Mouse (Mus musculus) ES-Bruce4 (cell line): Measurements from ENCODE around the gene Dlx1. TPM values are rescaled to one million over a fixed set of nuclear protein-coding genes. Genes with fewer than 3 reads are reported as not detected.

Source experiments
- H3K27ac ChIP-seq: 2 replicates; pipeline ENCODE4 v1.5.1; 2012; ENCODE audit warnings: low read length, inconsistent platforms; ENCODE audit not compliant: insufficient read depth
- H3K27me3 ChIP-seq: 2 replicates; pipeline ENCODE4 v1.6.1; 2012; ENCODE audit warnings: mild to moderate bottlenecking, low read length, inconsistent platforms; ENCODE audit not compliant: control insufficient read depth, poor library complexity, insufficient read depth, severe bottlenecking
- H3K36me3 ChIP-seq: 2 replicates; pipeline ENCODE4 v1.6.1; 2012; ENCODE audit warnings: inconsistent platforms, mild to moderate bottlenecking, low read length, moderate library complexity; ENCODE audit not compliant: control insufficient read depth, poor library complexity, insufficient read depth, severe bottlenecking
- H3K4me1 ChIP-seq: one replicate; pipeline ENCODE4 v1.8.1; 2011; ENCODE audit warnings: low read length; ENCODE audit not compliant: control insufficient read depth, insufficient read depth
- H3K4me3 ChIP-seq: 2 replicates; pipeline ENCODE4 v1.5.1; 2011; ENCODE audit warnings: low read depth, mild to moderate bottlenecking, low read length
- H3K9ac ChIP-seq: 2 replicates; pipeline ENCODE4 v1.6.1; 2012; ENCODE audit warnings: low read depth, mild to moderate bottlenecking, inconsistent platforms; ENCODE audit not compliant: poor library complexity, severe bottlenecking
- H3K9me3 ChIP-seq: replicated peaks from 2 replicates; pipeline ENCODE4 v1.6.1; 2012; ENCODE audit warnings: mild to moderate bottlenecking, low read length, inconsistent platforms; ENCODE audit not compliant: control insufficient read depth, poor library complexity, insufficient read depth, severe bottlenecking
- CTCF ChIP-seq: IDR thresholded peaks from one replicate; pipeline ENCODE4 v1.8.1; 2011; ENCODE audit warnings: low read depth, low read length
- EP300 ChIP-seq: IDR thresholded peaks from 2 replicates; pipeline ENCODE4 v1.6.1; 2011; ENCODE audit warnings: low read depth, low read length; ENCODE audit not compliant: insufficient read depth
- POLR2A ChIP-seq: IDR thresholded peaks from one replicate; pipeline ENCODE4 v1.8.1; 2011; ENCODE audit warnings: low read length; ENCODE audit not compliant: insufficient read depth
- polyA plus RNA-seq: library from polyadenylated mRNA; stranded (reverse); fragments of >200 nt; gene quantifications from 2 replicates; pipeline ENCODE4 v1.2.4, GENCODE M21; 2011; ENCODE audit warnings: low read depth; ENCODE audit not compliant: missing spikeins, insufficient read depth, insufficient read length

Gene Dlx1
- polyA plus RNA-seq, 1 experiment: not detected

- no peak overlapping the region for H3K9ac ChIP-seq
- no peaks in the 10 kb centered on the region for H3K9me3 ChIP-seq
- H3K36me3 ChIP-seq: no peaks in the 10 kb centered on the region
- H3K4me3 ChIP-seq: no peak overlapping the region
- no peak for TF ChIP-seq CTCF
- TF ChIP-seq EP300: no peak
- no peak for TF ChIP-seq POLR2A
- H3K27me3 ChIP-seq: peaks cover 52% of the 10 kb centered on the region
- H3K27ac ChIP-seq: no peak overlapping the region
- peaks cover 2% of the 10 kb centered on the region for H3K4me1 ChIP-seq
Measured at GRCm38 (mm10) chr2:71543948-71544347, 16.0 kb downstream of the Dlx1 start.

GRCm38 (mm10) chr2:71544391-71545285 lies 16.7 kb downstream of the Dlx1 start:
- H3K27me3 ChIP-seq: peaks cover 51% of the 10 kb centered on the region
- H3K36me3 ChIP-seq: no peaks in the 10 kb centered on the region
- peaks cover 2% of the 10 kb centered on the region for H3K4me1 ChIP-seq
- 0 out of 2 replicates have a peak overlapping the region, but pooled peaks have one; percentile 15 for H3K4me3 ChIP-seq
- no peak overlapping the region for H3K27ac ChIP-seq
- TF ChIP-seq POLR2A (no peak), CTCF (no peak), EP300 (no peak)
- no peak overlapping the region for H3K9ac ChIP-seq
- H3K9me3 ChIP-seq: no peaks in the 10 kb centered on the region

DNA sequence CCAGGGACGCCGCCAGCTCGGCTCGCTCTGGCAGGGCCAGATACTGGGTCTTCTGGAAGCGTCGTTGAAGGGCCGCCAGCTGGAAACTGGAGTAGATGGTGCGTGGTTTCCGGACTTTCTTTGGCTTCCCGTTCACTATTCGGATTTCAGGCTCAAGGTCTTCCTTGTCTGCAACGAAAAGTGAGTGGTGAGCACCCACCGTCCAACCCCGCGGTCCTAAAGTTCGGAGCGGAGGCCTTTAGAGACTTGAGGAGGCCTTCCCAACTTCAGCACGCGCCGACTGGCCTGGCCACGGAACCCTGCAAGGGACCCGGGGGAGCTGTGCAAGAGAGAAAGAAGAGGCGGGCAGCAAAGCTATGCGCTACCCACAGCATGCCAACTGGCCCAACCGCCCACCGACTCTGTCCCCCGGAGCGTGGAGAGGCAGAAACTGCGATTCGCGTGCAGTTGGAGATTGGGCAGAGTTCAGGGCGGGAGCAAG lies 17.5 kb downstream of the Dlx1 start:
- Histone ChIP-seq H3K27me3 (peaks cover 43% of the 10 kb centered on the region), H3K4me1 (no peaks in the 10 kb centered on the region)

GRCm38 (mm10) chr2:71545882-71546639 lies 18.1 kb downstream of the Dlx1 start:
- no peak overlapping the region for H3K27ac ChIP-seq
- H3K27me3 ChIP-seq: peaks cover 36% of the 10 kb centered on the region

More for the DNA sequence above, 17.5 kb downstream of the Dlx1 start:
- peak overlapping the region; percentile 65 for H3K4me3 ChIP-seq
- no peaks in the 10 kb centered on the region for H3K36me3 ChIP-seq
- H3K9ac ChIP-seq: no peak overlapping the region
- H3K27ac ChIP-seq: no peak overlapping the region
- no peaks in the 10 kb centered on the region for H3K9me3 ChIP-seq
- no peak for TF ChIP-seq CTCF
- no peak for TF ChIP-seq POLR2A
- TF ChIP-seq EP300: no peak

DNA sequence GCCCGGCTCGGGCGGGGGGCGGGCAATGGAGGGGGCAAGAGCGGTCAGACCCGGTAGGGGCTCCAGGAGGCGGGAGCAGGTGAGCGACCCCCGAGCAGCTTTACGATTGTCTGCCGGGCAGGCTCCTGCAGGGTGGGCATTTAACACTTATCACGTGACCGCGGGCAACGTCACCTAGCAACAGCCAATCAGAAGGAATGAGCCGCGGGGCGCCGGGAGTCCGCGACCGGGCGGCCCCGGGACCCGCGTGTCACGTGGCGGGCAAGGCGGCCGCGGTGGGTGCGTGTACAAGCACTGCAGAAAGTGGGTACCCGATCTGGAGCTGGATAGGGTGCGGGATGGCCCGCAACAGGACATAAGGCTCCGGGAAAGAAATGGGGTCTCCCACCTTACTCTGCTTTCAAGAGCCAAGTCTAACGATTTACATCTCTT lies 18.7 kb downstream of the Dlx1 start, which contains the start of gene Dlx2:
TSS of gene Dlx2 (minus strand) at position 115 of the 432 bp plus-strand sequence.
- Histone ChIP-seq H3K4me1 (no peaks in the 10 kb centered on the region), H3K27me3 (peaks cover 31% of the 10 kb centered on the region), H3K27ac (no peak within 1 kb of the TSS)

More at GRCm38 (mm10) chr2:71545882-71546639, 18.1 kb downstream of the Dlx1 start:
- Histone ChIP-seq H3K4me3 (peak overlapping the region; percentile 65), H3K9ac (0 out of 2 replicates have a peak overlapping the region, but pooled peaks have one; percentile 42), H3K9me3 (no peaks in the 10 kb centered on the region), H3K4me1 (no peaks in the 10 kb centered on the region), H3K36me3 (no peaks in the 10 kb centered on the region)
- TF ChIP-seq CTCF: no peak
- no peak for TF ChIP-seq POLR2A
- TF ChIP-seq EP300: no peak

More for the DNA sequence above, 18.7 kb downstream of the Dlx1 start, which contains the start of gene Dlx2:
- Histone ChIP-seq H3K4me3 (peak within 1 kb of the TSS; percentile 65), H3K36me3 (no peaks in the 10 kb centered on the region), H3K9me3 (no peaks in the 10 kb centered on the region), H3K9ac (0 out of 2 replicates have a peak within 1 kb of the TSS, but pooled peaks have one; percentile 42)
- TF ChIP-seq CTCF (no peak), POLR2A (no peak), EP300 (no peak)
